Mouse (Mus musculus): Measurements from ENCODE around the gene Il17c.

Il17c gene

DNA sequence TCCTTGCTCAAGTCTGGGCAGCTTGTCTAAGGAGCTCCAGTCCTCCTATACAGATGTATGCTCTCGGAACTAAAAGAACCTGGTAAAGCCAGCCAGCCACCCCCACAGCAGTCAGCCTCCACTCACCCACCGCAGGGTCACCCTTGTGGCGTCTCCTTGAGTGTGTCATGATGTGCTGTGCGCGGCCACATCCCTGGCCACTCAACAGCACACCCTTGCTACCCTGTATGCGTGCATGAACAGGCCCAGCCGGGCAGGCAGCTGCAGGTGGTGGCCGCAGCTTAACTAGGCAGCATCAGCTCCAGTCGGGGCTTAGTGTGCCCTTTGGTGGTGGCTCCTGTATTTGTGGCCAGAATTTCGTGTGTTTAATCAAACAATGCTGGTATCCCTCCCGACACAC lies 35.4 kb downstream of the Il17c start:
- peak; percentile 59 for DNase-seq (ENCODE audit: extremely low read depth, insufficient read length, low spot score)

DNA sequence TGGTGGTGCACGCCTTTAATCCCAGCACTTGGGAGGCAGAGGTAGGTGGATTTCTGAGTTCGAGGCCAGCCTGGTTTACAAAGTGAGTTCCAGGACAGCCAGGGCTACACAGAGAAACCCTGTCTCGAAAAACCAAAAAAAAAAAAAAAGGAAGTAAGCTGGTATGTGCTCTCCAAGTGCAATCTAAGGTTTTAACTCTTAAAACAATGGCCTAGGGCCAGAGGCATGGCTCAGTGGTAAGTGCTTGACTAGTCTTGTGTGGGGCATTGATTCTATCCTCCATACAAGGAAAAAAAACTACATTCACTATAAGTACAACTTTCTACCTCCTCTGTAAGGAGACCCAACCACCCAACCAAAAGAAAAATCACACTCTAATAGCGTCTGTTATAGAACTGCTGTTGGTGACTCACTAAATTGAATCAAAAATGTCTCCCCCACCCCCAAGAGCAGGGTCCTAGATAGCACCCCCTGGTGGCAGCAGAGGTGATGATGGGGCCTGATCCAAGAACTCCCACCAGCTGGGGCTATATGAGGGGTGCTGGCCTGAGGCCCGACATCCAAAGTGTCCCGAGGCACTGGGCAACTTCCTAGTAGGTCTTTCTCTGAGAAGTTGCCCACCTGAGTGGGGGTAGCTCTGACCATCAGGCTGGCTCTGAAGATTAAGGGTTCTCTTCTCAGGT lies 37.5 kb downstream of the Il17c start:
- no peak for DNase-seq (ENCODE audit: extremely low read depth, insufficient read length, low spot score)

DNA sequence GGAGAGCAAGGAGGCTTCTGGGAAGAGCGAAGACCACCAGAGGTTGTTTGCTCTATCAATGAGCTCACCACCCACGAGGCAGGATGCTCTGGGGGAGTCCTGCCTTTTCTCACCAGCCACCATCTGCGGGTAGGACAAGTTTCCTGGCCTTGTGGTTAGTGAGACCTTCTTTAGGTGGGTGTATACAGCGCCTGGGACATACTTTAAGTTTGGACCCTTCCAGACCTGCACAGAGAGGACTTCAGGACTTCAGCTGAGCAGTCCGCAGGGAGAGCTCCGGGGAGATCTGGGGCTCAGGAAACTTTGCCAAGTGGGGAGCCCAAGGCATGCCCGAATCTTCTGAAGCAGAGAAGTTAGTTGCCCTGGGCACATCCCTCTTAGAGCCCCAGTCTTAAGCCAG lies 38.2 kb downstream of the Il17c start:
- no peak for DNase-seq (ENCODE audit: extremely low read depth, insufficient read length, low spot score)

DNA sequence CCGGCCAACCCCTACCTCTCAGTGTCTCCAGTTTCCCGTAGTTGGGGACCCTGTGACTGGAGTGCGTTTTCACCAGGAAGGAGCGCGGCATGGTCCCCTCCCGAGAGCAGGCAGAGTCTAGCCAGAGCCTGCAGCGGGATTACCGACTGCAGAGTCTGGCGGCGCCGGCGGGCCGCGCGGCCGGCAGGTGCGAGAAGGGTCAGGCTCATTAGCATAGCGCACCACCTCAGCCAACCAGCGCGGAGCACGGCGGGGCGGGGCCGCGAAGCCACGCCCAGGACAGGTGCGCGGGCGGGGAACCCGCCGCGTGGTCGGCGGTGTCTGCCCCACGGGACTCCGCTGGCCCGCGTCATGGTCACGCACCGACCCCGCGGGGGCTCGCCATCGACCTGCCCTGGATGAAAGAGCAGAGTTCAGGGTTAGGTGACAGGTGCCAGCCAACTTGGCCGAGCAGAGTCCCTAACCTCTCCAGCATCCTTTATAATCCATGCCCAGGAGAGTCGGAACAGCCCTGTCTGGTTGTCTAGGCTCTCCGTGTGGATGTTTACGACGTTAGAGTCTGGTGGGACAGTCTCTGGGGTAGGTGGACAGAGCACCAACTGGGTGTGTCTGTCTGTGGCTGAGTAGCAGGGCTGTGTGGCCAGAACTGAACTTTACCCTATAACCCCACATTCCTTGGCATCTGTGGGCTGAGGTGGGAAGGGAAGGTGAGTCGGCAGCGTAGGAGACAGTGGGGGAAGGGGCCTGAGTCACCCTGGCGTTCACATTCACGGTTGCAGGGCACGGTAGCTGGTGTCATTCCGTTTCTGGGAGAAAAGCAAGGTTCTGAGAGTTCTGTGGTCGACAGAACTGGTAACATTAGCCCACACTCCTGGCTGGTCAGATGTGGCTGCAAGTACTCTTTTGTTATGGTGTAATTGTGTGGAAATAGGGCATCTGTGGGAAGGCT lies 39.0 kb downstream of the Il17c start, which contains the start of gene Snai3:
Snai3 (minus strand) TSS at position 210 of the 949 bp plus-strand sequence.
- peak; percentile 53 for DNase-seq (ENCODE audit: extremely low read depth, insufficient read length, low spot score)

DNA sequence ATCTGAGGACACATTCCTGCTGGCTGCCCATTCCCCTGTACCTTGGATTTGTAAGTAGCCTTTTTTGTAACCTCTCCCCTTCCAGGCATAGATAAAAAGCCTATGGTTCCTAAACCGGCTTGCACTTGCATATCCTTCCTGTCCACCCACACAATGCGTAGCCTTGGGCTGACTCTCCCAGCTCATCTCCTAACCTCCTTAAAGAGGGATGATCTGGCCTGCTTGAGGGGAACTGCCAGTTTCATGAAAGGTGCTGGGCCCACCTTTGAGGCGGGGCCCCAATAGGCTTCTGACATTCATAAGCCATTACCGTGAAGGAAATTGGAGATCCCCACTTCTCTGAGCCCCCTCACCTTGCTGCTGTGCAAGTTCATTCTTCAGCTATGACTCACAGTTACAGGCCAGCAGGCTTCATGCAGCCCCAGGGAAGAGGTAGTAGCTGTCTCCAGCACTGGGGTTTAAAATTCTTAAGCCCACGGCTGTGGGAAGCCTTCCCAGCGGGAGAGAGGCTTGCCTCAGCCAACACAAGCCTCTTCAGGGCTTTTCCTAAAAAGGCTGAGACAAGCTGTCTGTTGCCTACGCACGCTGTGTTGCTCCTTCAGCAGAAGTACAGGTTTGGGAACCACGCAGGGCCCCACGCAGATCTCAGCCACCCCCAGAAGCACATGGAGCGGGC lies 39.8 kb downstream of the Il17c start:
- peak; percentile 51 for DNase-seq (ENCODE audit: extremely low read depth, insufficient read length, low spot score)

DNA sequence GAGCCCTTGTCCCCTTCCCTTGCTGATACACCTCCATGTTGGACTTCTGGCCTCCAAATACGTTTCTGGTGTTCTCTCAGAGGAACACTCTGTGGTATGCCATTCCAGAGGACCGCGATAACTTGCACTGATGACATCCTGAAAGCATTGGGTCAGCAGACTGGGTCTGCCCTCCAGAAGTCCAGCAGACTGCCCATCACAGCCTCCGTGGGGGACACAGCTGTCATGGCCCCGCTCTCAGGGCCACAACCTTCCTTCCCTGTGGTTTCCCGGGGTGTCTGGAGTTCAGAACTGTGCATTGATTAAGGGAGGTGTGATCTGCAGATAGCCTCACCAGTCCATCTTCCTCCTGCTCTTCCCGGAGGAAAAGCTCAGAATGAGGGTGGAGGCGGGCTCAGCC lies 40.7 kb downstream of the Il17c start:
- no peak for DNase-seq (ENCODE audit: extremely low read depth, insufficient read length, low spot score)

DNA sequence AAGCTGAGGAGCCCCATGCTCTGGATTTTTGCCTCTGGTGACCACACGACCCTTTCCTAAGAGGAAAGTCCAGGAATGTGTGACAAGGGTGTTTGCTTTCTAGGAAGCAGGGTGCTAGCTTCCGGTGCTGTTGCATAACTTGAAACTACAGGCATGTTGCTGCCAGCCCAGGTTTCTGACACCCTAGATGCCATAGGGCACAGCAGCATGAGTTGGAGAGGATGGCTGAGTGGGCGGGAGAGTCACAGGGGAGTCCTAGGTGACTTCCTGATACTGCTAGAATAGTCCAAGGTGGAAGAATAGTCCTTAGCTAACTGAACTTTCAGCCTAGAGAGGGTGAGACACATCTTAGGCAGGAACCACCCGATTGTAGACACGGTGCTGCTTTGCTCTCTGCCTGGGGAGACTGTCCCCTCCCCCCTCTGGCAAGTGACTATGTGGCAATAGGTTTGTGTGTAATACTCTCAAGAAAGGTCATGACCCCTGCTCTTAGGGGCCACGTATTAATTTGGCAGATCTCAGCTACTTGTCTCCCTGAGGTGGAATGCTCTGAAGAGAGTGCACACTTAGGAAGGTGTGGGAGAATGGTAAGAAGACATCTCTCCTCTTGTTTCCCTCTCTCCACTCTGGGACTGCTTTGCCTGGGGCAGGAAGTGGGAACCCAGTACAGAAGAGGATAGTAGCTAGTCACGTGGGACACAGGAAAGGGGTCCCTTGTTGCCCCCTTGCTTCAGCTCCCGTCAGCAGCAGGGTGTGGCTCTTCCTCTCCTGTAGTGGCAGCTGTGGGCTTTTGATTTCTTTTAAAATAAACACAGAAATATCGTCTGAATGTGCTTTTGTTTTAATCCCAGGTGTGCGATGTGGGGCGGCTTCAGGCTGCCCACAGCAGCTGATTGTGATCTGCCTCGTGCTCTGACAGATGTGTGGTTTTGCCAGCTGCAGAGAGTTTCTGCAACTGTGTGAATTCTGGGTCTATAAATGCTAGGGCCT lies 42.1 kb downstream of the Il17c start:
- DNase-seq (ENCODE audit: extremely low read depth, insufficient read length, low spot score), result no peak

DNA sequence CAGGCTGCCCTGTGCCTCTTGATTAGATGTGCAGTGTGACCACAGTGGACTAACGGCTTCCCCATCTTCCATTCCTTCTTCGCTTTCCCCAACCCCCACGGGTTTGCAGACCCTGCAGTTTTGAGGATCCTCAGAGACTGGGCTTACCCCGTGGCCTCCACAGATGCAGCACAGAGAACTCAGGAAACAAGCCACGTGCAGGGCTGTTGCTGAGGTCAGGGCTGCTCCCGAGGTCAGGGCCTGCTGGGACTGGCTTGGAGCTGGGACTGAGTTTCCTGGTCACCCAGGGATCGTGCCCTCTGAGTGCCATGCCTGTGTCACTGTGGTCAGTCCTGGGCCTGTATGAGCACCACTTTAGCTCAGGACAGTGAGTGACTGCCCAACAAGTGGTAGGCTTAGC lies 43.2 kb downstream of the Il17c start:
- no peak for DNase-seq (ENCODE audit: extremely low read depth, insufficient read length, low spot score)

DNA sequence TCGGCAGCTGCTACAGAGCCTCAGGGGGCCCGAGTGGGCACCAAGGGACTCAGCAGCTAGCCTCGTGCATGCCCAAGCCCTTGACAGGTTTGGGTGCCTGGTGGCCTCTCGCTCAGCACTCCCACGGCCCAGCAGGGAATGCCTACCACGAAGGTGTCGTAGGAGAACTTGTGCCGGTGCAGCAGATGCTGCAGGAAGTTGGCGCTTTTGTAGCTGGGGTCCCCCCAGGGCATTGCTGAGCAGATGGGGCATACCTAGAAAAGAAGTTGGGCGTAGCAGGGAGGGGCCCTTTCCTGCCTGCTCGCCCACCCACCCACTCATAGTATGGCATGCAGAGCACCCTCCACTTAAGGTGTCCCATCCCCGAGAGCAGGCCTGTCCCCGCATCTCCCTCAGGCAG lies 46.0 kb downstream of the Il17c start:
- no peak for DNase-seq (ENCODE audit: extremely low read depth, insufficient read length, low spot score)

DNA sequence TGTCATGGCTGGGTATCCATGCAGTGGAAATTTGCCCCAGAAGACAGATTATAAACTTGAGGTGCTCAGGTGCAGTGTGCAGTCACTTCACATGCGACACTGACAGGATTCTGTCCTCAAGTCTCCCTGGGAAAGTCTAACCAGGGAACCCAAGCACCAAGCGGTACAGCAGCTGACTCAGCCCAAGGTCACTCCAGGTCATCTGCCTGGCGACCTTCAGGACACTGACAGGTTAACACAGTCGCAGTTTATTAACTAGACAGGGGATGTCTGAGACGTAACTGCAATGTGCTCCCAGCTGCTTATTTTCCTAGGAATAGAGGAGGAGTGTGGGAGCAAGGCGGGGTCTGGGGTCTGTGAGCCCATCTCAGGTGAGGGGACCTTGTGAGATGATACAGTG lies 47.6 kb downstream of the Il17c start:
- DNase-seq (ENCODE audit: extremely low read depth, insufficient read length, low spot score), result no peak

DNA sequence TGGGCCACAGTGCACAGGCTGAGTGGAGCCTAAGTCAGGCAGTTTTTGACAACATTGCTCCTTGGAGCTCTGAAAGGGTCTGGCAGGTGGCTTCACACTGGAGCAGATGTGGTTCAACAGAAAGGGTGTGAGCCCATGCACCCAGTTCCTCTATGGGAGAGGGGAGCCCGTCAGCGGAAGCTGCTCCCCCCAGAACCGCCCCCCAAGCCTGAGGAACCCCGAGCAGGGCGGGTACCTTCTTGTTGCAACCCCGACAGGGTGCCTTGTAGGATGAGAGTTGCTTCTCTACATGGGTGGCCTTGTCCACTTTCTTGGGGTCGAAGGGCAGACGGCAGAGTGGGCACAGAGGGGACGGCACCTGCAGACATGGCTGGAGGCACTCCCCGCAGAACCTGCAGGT lies 48.1 kb downstream of the Il17c start:
- DNase-seq (ENCODE audit: extremely low read depth, insufficient read length, low spot score), result no peak

DNA sequence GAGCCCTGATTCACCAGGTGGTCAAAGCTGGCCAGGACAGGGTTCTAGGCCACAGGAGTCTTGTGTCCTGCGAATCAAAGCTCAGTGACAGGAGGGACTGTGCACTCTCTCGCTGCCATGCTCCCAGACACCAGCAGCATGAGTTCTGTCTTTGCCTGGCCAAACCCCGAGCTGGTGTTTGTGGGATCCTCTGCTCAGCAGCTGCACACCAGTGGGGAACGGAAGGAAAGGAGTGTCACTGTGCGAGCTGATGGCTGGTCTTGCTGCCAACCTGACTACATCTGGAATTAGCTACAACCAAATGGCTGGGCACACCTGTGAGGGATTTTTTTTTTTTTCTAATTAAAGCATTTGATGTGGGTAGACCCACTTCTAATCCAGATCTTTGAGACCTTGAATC lies 48.9 kb downstream of the Il17c start:
- no peak for DNase-seq (ENCODE audit: extremely low read depth, insufficient read length, low spot score)
